17 mouse cellular contexts compared by ENCODE assay signal in genomic region chr10:78236885-78237629, GRCm38 (mm10). TPM values are rescaled to one million over a fixed set of nuclear protein-coding genes. Genes with fewer than 3 reads are reported as not detected.
DNase-seq lines count a peak whose midpoint lies in the region; ATAC-seq and TF ChIP-seq lines count a peak whose summit lies in the region.
"Had no signal": no experiment of that assay in that cellular context is flagged by ENCODE, and none has a peak within 500 bp of the region (broad histone marks: within the 10 kb centered on the region; RNA-seq: fewer than 3 reads in every experiment).

No protein-coding gene starts in this region.

- H3K4me3 ChIP-seq in hindbrain, postnatal 0 days (ENCODE audit: low read length): no peak overlapping the region
- no peak overlapping the region for H3K4me3 ChIP-seq in hindbrain, embryonic 11.5 days (ENCODE audit: low read depth, low read length)
- H3K4me3 ChIP-seq in G1E (ENCODE audit: low read depth, low read length): no peak overlapping the region
- no peak overlapping the region for H3K4me3 ChIP-seq in liver, embryonic 16.5 days (ENCODE audit: low read depth, low read length)
- H3K4me3 ChIP-seq: embryonic facial prominence, embryonic 13.5 days; limb, embryonic 15.5 days; neural tube, embryonic 12.5 days had no signal

- no peaks in the 10 kb centered on the region for H3K36me3 ChIP-seq in hindbrain, postnatal 0 days (ENCODE audit: insufficient read depth, low read length)
- H3K36me3 ChIP-seq in hindbrain, embryonic 11.5 days (ENCODE audit: control insufficient read depth, insufficient read depth, low read length): no peaks in the 10 kb centered on the region
- H3K36me3 ChIP-seq in G1E (replicated peaks): peaks cover 82% of the 10 kb centered on the region
- no peaks in the 10 kb centered on the region for H3K36me3 ChIP-seq in liver, embryonic 16.5 days (ENCODE audit: control insufficient read depth, insufficient read depth)
- H3K36me3 ChIP-seq: embryonic facial prominence, embryonic 13.5 days had no signal

- no peaks in the 10 kb centered on the region for H3K4me1 ChIP-seq in hindbrain, postnatal 0 days (ENCODE audit: insufficient read depth, low read length)
- no peaks in the 10 kb centered on the region for H3K4me1 ChIP-seq in hindbrain, embryonic 11.5 days (replicated peaks; ENCODE audit: control insufficient read depth, insufficient read depth, low read length)
- peaks cover 52% of the 10 kb centered on the region for H3K4me1 ChIP-seq in G1E (ENCODE audit: insufficient read depth, low read depth, low read length)
- H3K4me1 ChIP-seq in liver, embryonic 16.5 days (ENCODE audit: control insufficient read depth, low read depth, low read length): peaks cover 60% of the 10 kb centered on the region
- H3K4me1 ChIP-seq: embryonic facial prominence, embryonic 13.5 days; neural tube, embryonic 12.5 days had no signal

- no peak for TF ChIP-seq POLR2A in brain, embryonic 14.5 days (IDR thresholded peaks at IDR 0.05; ENCODE audit: borderline replicate concordance, extremely low read depth, insufficient read depth, insufficient read length, poor library complexity, severe bottlenecking)

- no peak overlapping the region for H3K9ac ChIP-seq in hindbrain, postnatal 0 days (replicated peaks; ENCODE audit: low read length)
- H3K9ac ChIP-seq in hindbrain, embryonic 11.5 days (ENCODE audit: low read depth, low read length): no peak overlapping the region
- no peak overlapping the region for H3K9ac ChIP-seq in liver, embryonic 16.5 days (ENCODE audit: low read depth, low read length)
- H3K9ac ChIP-seq: embryonic facial prominence, embryonic 13.5 days; limb, embryonic 15.5 days; neural tube, embryonic 12.5 days had no signal

- no peak overlapping the region for H3K27ac ChIP-seq in hindbrain, postnatal 0 days
- no peak overlapping the region for H3K27ac ChIP-seq in hindbrain, embryonic 11.5 days (ENCODE audit: low read depth, low read length)
- H3K27ac ChIP-seq in liver, embryonic 16.5 days (ENCODE audit: low read length): peak overlapping the region; percentile 32
- H3K27ac ChIP-seq: embryonic facial prominence, embryonic 13.5 days; limb, embryonic 15.5 days; neural tube, embryonic 12.5 days had no signal

- H3K4me2 ChIP-seq in hindbrain, postnatal 0 days (ENCODE audit: low read depth, low read length): no peak overlapping the region
- no peak overlapping the region for H3K4me2 ChIP-seq in hindbrain, embryonic 11.5 days (replicated peaks; ENCODE audit: low read depth, low read length)
- H3K4me2 ChIP-seq in liver, embryonic 16.5 days (ENCODE audit: low read depth, low read length): peak overlapping the region; percentile 32
- H3K4me2 ChIP-seq: embryonic facial prominence, embryonic 13.5 days; limb, embryonic 15.5 days; neural tube, embryonic 12.5 days had no signal

- no peak for TF ChIP-seq CTCF in hindbrain, postnatal 0 days (IDR thresholded peaks at IDR 0.05; ENCODE audit: low read depth)
- no peak for TF ChIP-seq CTCF in G1E (IDR thresholded peaks at IDR 0.05; ENCODE audit: low read depth, low read length)
- TF ChIP-seq CTCF in brain, embryonic 14.5 days (IDR thresholded peaks at IDR 0.05; ENCODE audit: borderline replicate concordance, extremely low read depth, insufficient read depth, insufficient read length): no peak

- ATAC-seq in hindbrain, postnatal 0 days: peak; percentile 85
- ATAC-seq in hindbrain, embryonic 11.5 days (ENCODE audit: low FRiP score): no peak
- ATAC-seq in G1E (ENCODE audit: extremely low read depth, insufficient number of reproducible peaks, low FRiP score, poor library complexity, severe bottlenecking): no peak
- peak; percentile 48 for ATAC-seq in liver, embryonic 16.5 days (ENCODE audit: low read depth)
- no peak for ATAC-seq in activated CD4-positive, CD25-positive, alpha-beta regulatory T cell, adult 4 months

- H3K27me3 ChIP-seq in hindbrain, postnatal 0 days (ENCODE audit: insufficient read depth, low read length): no peaks in the 10 kb centered on the region
- H3K27me3 ChIP-seq in hindbrain, embryonic 11.5 days (ENCODE audit: control insufficient read depth, insufficient read depth, low read length): no peaks in the 10 kb centered on the region
- no peaks in the 10 kb centered on the region for H3K27me3 ChIP-seq in G1E (ENCODE audit: insufficient read depth, low read length)
- no peaks in the 10 kb centered on the region for H3K27me3 ChIP-seq in liver, embryonic 16.5 days (ENCODE audit: control insufficient read depth, insufficient read depth, low read depth, low read length)
- H3K27me3 ChIP-seq: CH12.LX; embryonic facial prominence, embryonic 13.5 days; limb, embryonic 15.5 days; neural tube, embryonic 12.5 days had no signal

- DNase-seq in hindbrain, postnatal 0 days (ENCODE audit: low spot score): peak; percentile 62
- no peak for DNase-seq in hindbrain, embryonic 11.5 days (ENCODE audit: low spot score)
- peak; percentile 18 for DNase-seq in G1E (ENCODE audit: low spot score)
- peak; percentile 43 for DNase-seq in brain, embryonic 14.5 days (ENCODE audit: low read depth)
- DNase-seq in kidney, postnatal 14 days: no peak
- DNase-seq: adrenal gland, postnatal 36 days; cerebellum, postnatal 10 days; heart, postnatal 4 days; layer of hippocampus, postnatal 36 days; right cerebral cortex, postnatal 14 days; thymus, postnatal 25 days had no signal

- no peaks in the 10 kb centered on the region for H3K9me3 ChIP-seq in hindbrain, postnatal 0 days (ENCODE audit: low read length)
- H3K9me3 ChIP-seq in hindbrain, embryonic 11.5 days (ENCODE audit: control insufficient read depth, low read length): no peaks in the 10 kb centered on the region
- H3K9me3 ChIP-seq in G1E (replicated peaks): no peaks in the 10 kb centered on the region
- H3K9me3 ChIP-seq in liver, embryonic 16.5 days (replicated peaks; ENCODE audit: control insufficient read depth, low read length): no peaks in the 10 kb centered on the region
- H3K9me3 ChIP-seq: embryonic facial prominence, embryonic 13.5 days; limb, embryonic 15.5 days; neural tube, embryonic 12.5 days had no signal

- 72% methylated on average over 8 of the region's 8 CpGs for WGBS in hindbrain, postnatal 0 days
- 90% methylated on average over 8 of the region's 8 CpGs for WGBS in hindbrain, embryonic 11.5 days
- 35% methylated on average over 8 of the region's 8 CpGs for WGBS in liver, embryonic 16.5 days (ENCODE audit: insufficient replicate concordance)

RNA-seq across cellular contexts. Expression of gene Trappc10, which starts 7.4 kb away (rescaled TPM):
- 87.2 and 96.9 TPM in 2 replicates for total RNA-seq in hindbrain, postnatal 0 days (2014; rRNA removed)
- 40.3 and 42.2 TPM in 2 replicates for polyA plus RNA-seq in hindbrain, postnatal 0 days (2015; fragmentation: Nextera tagmentation; extraction: Ambion mirVana)
- 17.7 and 21.2 TPM in 2 replicates for polyA plus RNA-seq in hindbrain, embryonic 11.5 days (2014; fragmentation: Nextera tagmentation; extraction: Ambion mirVana)
- total RNA-seq in G1E (2014; fragmentation: Nextera tagmentation): 43.5 and 93.6 TPM in 2 replicates
- 30.2 and 33.3 TPM in 2 replicates for total RNA-seq in G1E (2017)
- 54.7 and 75.1 TPM in 2 replicates for polyA plus RNA-seq in G1E (2012)
- 61.0 and 65.5 TPM in 2 replicates for polyA plus RNA-seq in brain, embryonic 14.5 days (2012; rRNA removed)
- 4.3 and 5.9 TPM in 2 replicates for polyA plus RNA-seq in liver, embryonic 16.5 days (2015; fragmentation: Nextera tagmentation; extraction: Ambion mirVana)
- polyA plus RNA-seq in activated CD4-positive, CD25-positive, alpha-beta regulatory T cell, adult 4 months (2017; shearing (Covaris generic)): 10 to 100 TPM in 1 of 2 experiments, 1 to 10 TPM in 1; 5.1 to 11.0 TPM

RNA-seq across cellular contexts. Expression of gene Pwp2, which starts 52.1 kb away (rescaled TPM):
- total RNA-seq in hindbrain, postnatal 0 days (2014; rRNA removed): 18.5 and 22.4 TPM in 2 replicates
- polyA plus RNA-seq in hindbrain, postnatal 0 days (2015; fragmentation: Nextera tagmentation; extraction: Ambion mirVana): 11.3 and 11.7 TPM in 2 replicates
- polyA plus RNA-seq in hindbrain, embryonic 11.5 days (2014; fragmentation: Nextera tagmentation; extraction: Ambion mirVana): 14.1 and 18.7 TPM in 2 replicates
- total RNA-seq in G1E (2014; fragmentation: Nextera tagmentation): 8.7 and 11.0 TPM in 2 replicates
- total RNA-seq in G1E (2017): 23.4 and 26.3 TPM in 2 replicates
- polyA plus RNA-seq in G1E (2012): 15.8 and 18.8 TPM in 2 replicates
- polyA plus RNA-seq in brain, embryonic 14.5 days (2012; rRNA removed): 18.7 and 19.6 TPM in 2 replicates
- 9.0 and 9.1 TPM in 2 replicates for polyA plus RNA-seq in liver, embryonic 16.5 days (2015; fragmentation: Nextera tagmentation; extraction: Ambion mirVana)
- 10 to 100 TPM; 10.6 to 10.7 TPM for polyA plus RNA-seq in activated CD4-positive, CD25-positive, alpha-beta regulatory T cell, adult 4 months (2017; shearing (Covaris generic))

Comparison
In these comparisons a context has a peak if more than half of its experiments do, and no peak if none do; other contexts are left out.
1. ATAC-seq: peak in hindbrain, postnatal 0 days (single experiment) and liver, embryonic 16.5 days (single experiment); none in hindbrain, embryonic 11.5 days (single experiment), G1E (single experiment) and activated CD4-positive, CD25-positive, alpha-beta regulatory T cell, adult 4 months (single experiment).
2. DNase-seq: peak in hindbrain, postnatal 0 days (single experiment), G1E (single experiment) and brain, embryonic 14.5 days (single experiment); none in hindbrain, embryonic 11.5 days (single experiment) and kidney, postnatal 14 days (single experiment).